Mouse (Mus musculus) bone marrow macrophage, adult 2 months (primary cell): ENCODE measurements around the gene Phox2a.

ENCODE experiments used
- CTCF ChIP-seq: IDR thresholded peaks from 2 replicates; pipeline ENCODE4 v1.5.1; 2012; ENCODE audit warnings: low read depth, mild to moderate bottlenecking, low read length, moderate library complexity
- POLR2A ChIP-seq: IDR thresholded peaks from 2 replicates; pipeline ENCODE4 v1.6.1; 2012; ENCODE audit warnings: mild to moderate bottlenecking, low read depth, low read length, borderline replicate concordance

DNA sequence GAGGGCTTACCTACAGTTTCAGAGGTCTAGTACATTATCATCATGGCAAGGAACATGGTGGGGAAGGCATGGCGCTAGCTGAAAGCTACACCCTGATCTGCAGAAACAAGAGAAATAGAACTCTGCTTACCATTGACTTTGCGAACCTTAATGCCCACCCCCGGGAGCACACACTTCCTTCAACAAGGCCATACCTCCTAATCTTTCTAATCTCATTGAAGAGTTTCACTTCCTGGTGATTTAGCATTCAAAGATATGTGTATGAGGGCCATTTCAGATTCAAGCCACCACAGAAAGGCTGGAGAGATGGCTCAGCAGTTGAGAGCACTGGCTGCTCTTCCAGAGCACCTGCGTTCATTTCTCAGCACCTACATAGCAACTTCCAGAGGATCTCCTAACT is 39.0 kb downstream of the Phox2a start, which contains the start of gene Folr2:
- TF ChIP-seq CTCF, result no peak
- TF ChIP-seq POLR2A, result no peak
